Mouse (Mus musculus) thymus, postnatal 0 days (tissue): ENCODE measurements around the gene Samd13. TPM values are rescaled to one million over a fixed set of nuclear protein-coding genes. Genes with fewer than 3 reads are reported as not detected.

ENCODE experiments used
- DNase-seq: peaks from one replicate; pipeline ENCODE4 v3.0.0-alpha.2; 2015; ENCODE audit warnings: low spot score
- polyA plus RNA-seq: library from polyadenylated mRNA; unstranded; fragments of >200 nt; fragmentation: Nextera tagmentation; extraction: Ambion mirVana; gene quantifications from 2 replicates; pipeline ENCODE4 v1.2.1, GENCODE M21; 2015

The Samd13 gene
- polyA plus RNA-seq, 1 experiment from 2014 or later, result 0.57 TPM

- no peak for DNase-seq
These were observed 14.3 kb downstream of the Samd13 start for GRCm38 (mm10) chr3:146671121-146671520.

DNA sequence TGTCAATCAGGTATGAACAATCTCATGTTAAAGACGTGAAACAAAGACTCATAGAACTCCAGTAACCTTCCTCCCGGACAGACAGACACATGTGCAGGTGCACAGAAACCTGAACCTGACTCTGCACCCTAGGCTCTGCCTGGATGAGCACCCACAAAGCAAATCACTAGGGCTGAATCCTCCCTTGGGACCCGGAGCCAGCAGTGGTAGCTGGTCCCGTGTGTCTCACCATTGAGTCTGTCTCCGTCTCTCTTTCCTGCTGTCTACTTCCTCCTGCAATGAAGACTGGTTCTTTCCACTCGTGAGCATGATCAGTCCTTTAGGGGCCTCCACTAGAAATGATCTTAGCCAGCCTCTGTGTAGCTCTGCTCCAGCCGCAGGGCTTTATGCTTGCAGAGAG is 23.5 kb downstream of the Samd13 start:
- no peak for DNase-seq

GRCm38 (mm10) chr3:146661001-146661400 is 24.4 kb downstream of the Samd13 start:
- DNase-seq, result no peak

- DNase-seq, result no peak
These were observed 26.1 kb downstream of the Samd13 start for GRCm38 (mm10) chr3:146659321-146659720.

- DNase-seq, result no peak
These were observed 27.2 kb downstream of the Samd13 start for GRCm38 (mm10) chr3:146658061-146658639.

GRCm38 (mm10) chr3:146657433-146657832 is 28.0 kb downstream of the Samd13 start:
- DNase-seq, result no peak

- no peak for DNase-seq
These were observed 30.2 kb downstream of the Samd13 start for GRCm38 (mm10) chr3:146655111-146655577.

- DNase-seq, result no peak
These were observed 31.7 kb downstream of the Samd13 start for GRCm38 (mm10) chr3:146653692-146654091.

GRCm38 (mm10) chr3:146652431-146652830 is 33.0 kb downstream of the Samd13 start:
- DNase-seq, result no peak

GRCm38 (mm10) chr3:146651217-146651616 is 34.2 kb downstream of the Samd13 start, which contains the start of gene 4930503B20Rik:
Gene 4930503B20Rik, minus strand, starts transcription at chr3:146651317.
- DNase-seq, result no peak

- no peak for DNase-seq
These were observed 34.7 kb downstream of the Samd13 start for GRCm38 (mm10) chr3:146650716-146651115.

DNA sequence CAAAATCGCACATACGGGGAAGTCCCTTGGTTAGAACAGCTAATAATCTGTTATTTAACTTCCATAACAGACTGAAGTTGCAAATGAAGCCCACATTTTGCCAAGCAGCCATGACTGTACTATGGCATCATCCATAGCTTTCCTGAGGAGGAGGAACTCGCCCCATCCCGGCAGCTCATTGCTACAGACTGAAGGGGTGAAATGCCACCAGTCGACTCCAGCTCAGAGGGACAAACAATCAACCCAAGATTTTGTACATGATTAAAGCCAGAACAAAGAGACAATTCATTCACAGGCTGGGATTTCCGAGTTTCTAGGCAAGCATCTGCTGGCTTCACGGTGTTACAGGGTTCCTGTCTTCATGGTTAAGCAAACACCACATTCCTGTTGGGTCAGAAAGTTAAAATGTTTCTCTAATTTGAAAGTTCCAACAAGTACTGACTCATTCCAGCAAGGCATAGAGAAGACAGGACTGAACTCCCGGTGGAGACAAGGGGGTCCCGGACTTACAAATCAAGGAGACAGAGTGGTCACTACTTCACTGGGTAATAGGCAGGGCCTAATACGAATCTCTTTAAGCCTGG is 36.0 kb downstream of the Samd13 start:
- DNase-seq, result no peak

GRCm38 (mm10) chr3:146641818-146642427 is 43.5 kb downstream of the Samd13 start:
- DNase-seq, result no peak

DNA sequence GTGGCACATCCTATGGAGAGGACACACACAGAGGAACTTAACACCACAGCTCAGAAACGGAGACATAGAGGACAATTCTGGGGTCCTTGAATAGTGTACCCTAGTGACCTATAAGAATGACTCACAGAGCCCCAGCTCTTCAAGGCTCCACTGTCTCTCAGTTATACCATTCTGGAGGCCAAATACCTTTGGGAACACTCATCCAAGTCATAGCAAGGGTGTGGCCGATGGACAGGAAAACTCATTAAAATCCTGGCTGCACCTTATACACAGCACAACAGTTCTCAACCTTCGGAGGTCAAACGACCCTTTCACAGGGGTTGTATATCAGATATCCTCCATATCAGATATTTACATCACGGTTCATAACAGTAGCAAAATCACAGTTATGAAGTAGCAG is 52.9 kb downstream of the Samd13 start:
- DNase-seq, result no peak

DNA sequence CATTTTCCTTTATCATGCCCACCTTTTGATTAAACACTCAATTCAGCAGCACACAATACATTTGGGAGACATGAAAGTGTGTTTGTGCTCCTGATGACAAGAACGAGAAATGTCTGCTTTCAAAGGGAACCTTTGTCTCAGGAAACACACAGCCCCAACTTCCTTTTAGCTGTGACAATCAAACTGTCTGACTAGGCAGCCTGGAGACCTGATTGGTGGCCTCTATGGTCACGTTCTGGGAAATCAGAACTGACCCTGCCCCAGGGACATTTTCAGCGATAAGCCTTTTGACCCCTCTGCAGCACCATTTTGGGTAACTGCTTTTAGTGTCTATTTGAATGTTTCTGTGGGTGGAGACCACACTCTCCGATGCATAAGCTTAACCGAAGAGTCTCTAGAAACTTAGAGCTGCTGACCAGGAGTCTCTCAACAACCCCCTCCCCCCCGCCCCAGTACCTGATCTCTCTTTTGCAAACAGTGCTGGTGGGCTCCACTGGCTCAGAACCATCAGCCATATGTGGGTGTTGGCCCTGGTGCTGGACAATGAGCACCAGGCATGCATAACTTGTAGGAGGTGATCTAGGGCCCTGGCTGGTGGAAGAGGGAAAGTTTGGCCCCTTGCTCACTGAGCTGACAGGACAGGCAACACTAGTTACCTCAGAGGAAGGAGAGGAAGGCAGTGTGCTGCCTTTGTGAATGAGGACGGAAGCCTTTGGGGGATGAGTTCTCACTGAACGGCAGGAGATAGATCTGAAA is 57.0 kb downstream of the Samd13 start:
- no peak for DNase-seq

DNA sequence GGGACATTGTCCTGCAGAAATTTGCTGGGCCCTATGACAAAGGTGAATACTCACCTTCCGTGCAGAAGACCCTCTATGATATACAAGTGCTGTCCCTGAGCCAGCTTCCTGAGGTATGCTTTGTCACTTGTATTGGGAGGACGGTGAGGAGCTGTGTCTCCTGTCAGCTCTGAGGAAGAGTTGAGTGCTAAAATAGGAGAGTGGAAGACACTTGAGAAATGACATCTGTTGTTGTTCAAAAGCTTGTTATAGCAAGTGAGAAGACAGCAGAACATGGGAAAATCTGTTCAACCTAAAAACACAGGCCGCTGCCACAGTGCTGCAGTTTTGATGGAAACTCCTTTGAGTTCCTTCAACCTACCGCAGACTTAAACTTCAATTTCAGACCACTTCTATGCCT is 59.6 kb downstream of the Samd13 start:
- no peak for DNase-seq

- no peak for DNase-seq
These were observed 63.4 kb downstream of the Samd13 start for GRCm38 (mm10) chr3:146621966-146622365.

DNA sequence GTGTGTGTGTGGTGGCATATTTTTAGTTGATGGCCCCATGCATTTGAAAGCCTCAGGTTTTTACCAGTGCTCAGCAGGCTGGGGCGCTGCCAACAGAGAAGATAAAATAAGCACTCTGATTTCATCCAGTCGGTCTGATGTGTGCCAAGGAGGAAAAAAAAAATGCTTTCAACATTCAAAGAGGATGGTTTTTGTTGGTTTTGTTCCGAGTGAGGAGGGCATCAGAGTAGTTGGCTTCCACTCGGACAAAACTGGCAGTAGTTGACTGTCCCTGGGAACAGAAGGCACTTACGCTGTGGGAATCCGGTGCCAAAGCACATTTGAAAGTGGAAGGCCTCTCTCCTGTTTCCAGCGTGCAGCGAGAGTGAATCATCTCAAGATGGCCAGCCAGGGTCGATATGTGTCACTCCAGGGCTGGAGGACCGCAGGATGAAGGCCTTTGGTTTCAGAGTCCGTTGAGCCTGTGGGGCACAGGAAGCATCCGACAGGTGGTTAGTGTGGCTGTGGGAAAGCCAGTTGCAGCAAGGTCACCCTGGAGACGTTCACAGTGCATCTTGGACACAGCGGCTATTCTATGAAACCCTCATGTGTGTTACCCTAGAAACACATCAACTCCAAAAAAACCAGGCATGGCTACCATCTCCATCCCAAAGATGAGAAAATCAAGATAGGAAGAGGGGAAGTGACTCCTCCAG is 64.7 kb downstream of the Samd13 start:
- DNase-seq, result no peak

DNA sequence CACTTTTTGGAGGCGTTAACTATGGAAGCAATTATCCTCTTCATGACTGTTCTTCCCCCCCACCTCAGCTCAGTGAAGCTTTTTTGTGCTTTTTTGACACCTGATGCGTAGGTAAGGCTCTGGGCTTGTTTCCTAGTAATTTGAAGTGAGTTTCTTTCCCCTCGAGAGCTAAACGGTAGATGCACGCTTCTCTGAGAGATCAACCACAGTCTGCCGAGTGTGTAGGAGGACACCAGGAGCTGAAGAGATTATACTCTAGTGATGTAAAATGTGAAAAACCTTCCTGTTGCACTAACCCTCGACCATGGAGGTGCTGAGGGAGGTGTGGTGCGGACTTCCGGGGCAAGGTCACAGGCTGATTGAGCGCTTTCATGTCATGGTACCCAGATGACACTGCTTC is 65.3 kb downstream of the Samd13 start:
- no peak for DNase-seq

- no peak for DNase-seq
These were observed 67.0 kb downstream of the Samd13 start for GRCm38 (mm10) chr3:146618357-146618756.

DNA sequence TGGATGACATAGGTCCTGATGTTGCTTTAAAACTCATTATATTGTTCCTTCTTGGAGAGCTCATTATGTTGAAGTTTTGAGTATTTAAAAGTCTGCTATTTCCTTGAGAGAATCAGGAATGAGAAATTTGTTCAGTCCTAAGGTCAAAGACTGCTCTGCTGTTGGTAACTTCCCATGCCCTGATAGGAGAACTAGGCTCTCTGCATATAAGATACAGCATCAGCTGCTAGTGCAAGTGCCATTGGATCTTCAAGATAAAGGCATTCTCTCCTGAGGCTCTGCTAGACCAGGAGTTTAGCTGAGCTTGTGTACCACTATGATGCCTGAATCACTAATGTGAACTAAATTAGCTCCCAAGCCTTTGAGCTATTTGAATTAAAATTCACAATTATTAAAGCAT is 67.4 kb downstream of the Samd13 start:
- no peak for DNase-seq
